Mouse (Mus musculus) kidney, embryonic 14.5 days (tissue): Measurements from ENCODE around the gene Dkk3. TPM values are rescaled to one million over a fixed set of nuclear protein-coding genes. Genes with fewer than 3 reads are reported as not detected.

Experiments
- ATAC-seq: fragments of 200-750 bp; cut with Nextera tagmentation; 2 replicates; pipeline ENCODE4 v1.8.0; 2017; ENCODE audit warnings: moderate number of reproducible peaks, mild to moderate bottlenecking, moderate TSS enrichment, moderate library complexity; ENCODE audit not compliant: low FRiP score, low TSS enrichment
- H3K27ac ChIP-seq: fragments of 300-500 bp; sonication (generic); 2 replicates; pipeline ENCODE4 v1.5.1; 2014; ENCODE audit warnings: low read depth, mild to moderate bottlenecking, low read length, moderate library complexity, mixed read lengths
- H3K27me3 ChIP-seq: fragments of 300-500 bp; sonication (generic); 2 replicates; pipeline ENCODE4 v1.6.1; 2014; ENCODE audit warnings: mild to moderate bottlenecking, low read length; ENCODE audit not compliant: control insufficient read depth, insufficient read depth
- H3K36me3 ChIP-seq: fragments of 300-500 bp; sonication (generic); 2 replicates; pipeline ENCODE4 v1.6.1; 2014; ENCODE audit warnings: low read length, mixed read lengths; ENCODE audit not compliant: control insufficient read depth, insufficient read depth
- H3K4me1 ChIP-seq: fragments of 300-500 bp; sonication (generic); 2 replicates; pipeline ENCODE4 v1.6.1; 2014; ENCODE audit warnings: low read length, mixed read lengths; ENCODE audit not compliant: control insufficient read depth, insufficient read depth
- H3K4me2 ChIP-seq: fragments of 300-500 bp; sonication (generic); replicated peaks from 2 replicates; pipeline ENCODE4 v1.6.1; 2014; ENCODE audit warnings: low read depth, mild to moderate bottlenecking, low read length
- H3K4me3 ChIP-seq: fragments of 300-500 bp; sonication (generic); 2 replicates; pipeline ENCODE4 v1.5.1; 2014; ENCODE audit warnings: mild to moderate bottlenecking, low read length
- H3K9ac ChIP-seq: fragments of 300-500 bp; sonication (generic); 2 replicates; pipeline ENCODE4 v1.6.1; 2014; ENCODE audit warnings: low read depth, mild to moderate bottlenecking, low read length, moderate library complexity
- H3K9me3 ChIP-seq: fragments of 300-500 bp; sonication (generic); 2 replicates; pipeline ENCODE4 v1.6.1; 2016; ENCODE audit warnings: low read length; ENCODE audit not compliant: control insufficient read depth
- WGBS: fragments of 180-500 bp; shearing (Covaris S2); extraction: QIAGEN DNeasy Blood & Tissue Kit; methylation state at CpG from one replicate; pipeline ENCODE4 v1.1.7; 2014; 5-methylcytosine and 5-hydroxymethylcytosine counted together
- polyA plus RNA-seq: library from polyadenylated mRNA; unstranded; fragments of >200 nt; fragmentation: Nextera tagmentation; extraction: Ambion mirVana; gene quantifications from 2 replicates; pipeline ENCODE4 v1.2.1, GENCODE M21; 2014

Gene Dkk3
- polyA plus RNA-seq, 1 experiment from 2014 or later = 14.9 TPM

- WGBS = 68% methylated on average over 2 of the region's 2 CpGs
- Histone ChIP-seq H3K9me3 (no peaks in the 10 kb centered on the region), H3K27ac (no peak overlapping the region), H3K4me1 (no peaks in the 10 kb centered on the region), H3K4me2 (no peak overlapping the region), H3K27me3 (no peaks in the 10 kb centered on the region), H3K4me3 (no peak overlapping the region), H3K9ac (no peak overlapping the region), H3K36me3 (peaks cover 71% of the 10 kb centered on the region)
- no peak for ATAC-seq
Observed at GRCm38 (mm10) chr7:112086186-112086585, 72.7 kb downstream of the Dkk3 start.

- 46% methylated on average over 4 of the region's 4 CpGs for WGBS
- H3K4me3 ChIP-seq = no peak overlapping the region
- no peak for ATAC-seq
- H3K9me3 ChIP-seq = no peaks in the 10 kb centered on the region
- no peak overlapping the region for H3K9ac ChIP-seq
- H3K27me3 ChIP-seq = no peaks in the 10 kb centered on the region
- no peak overlapping the region for H3K4me2 ChIP-seq
- H3K4me1 ChIP-seq = no peaks in the 10 kb centered on the region
- no peak overlapping the region for H3K27ac ChIP-seq
- H3K36me3 ChIP-seq = peaks cover 63% of the 10 kb centered on the region
Observed at GRCm38 (mm10) chr7:112085062-112085461, 73.8 kb downstream of the Dkk3 start.

GRCm38 (mm10) chr7:112084222-112084621, 74.6 kb downstream of the Dkk3 start:
- no peak overlapping the region for H3K4me3 ChIP-seq
- no peak for ATAC-seq
- WGBS = 85% methylated on average over 2 of the region's 2 CpGs
- no peaks in the 10 kb centered on the region for H3K27me3 ChIP-seq
- H3K9me3 ChIP-seq = no peaks in the 10 kb centered on the region
- no peak overlapping the region for H3K4me2 ChIP-seq
- H3K4me1 ChIP-seq = no peaks in the 10 kb centered on the region
- peaks cover 62% of the 10 kb centered on the region for H3K36me3 ChIP-seq
- H3K27ac ChIP-seq = no peak overlapping the region
- no peak overlapping the region for H3K9ac ChIP-seq

GRCm38 (mm10) chr7:112082636-112083035, 76.2 kb downstream of the Dkk3 start:
- no peak for ATAC-seq
- H3K4me1 ChIP-seq = no peaks in the 10 kb centered on the region
- no peak overlapping the region for H3K4me2 ChIP-seq
- WGBS = 85% methylated on average over 1 of the region's 1 CpGs
- no peak overlapping the region for H3K27ac ChIP-seq
- no peak overlapping the region for H3K9ac ChIP-seq
- peaks cover 58% of the 10 kb centered on the region for H3K36me3 ChIP-seq
- H3K4me3 ChIP-seq = no peak overlapping the region
- no peaks in the 10 kb centered on the region for H3K27me3 ChIP-seq
- H3K9me3 ChIP-seq = no peaks in the 10 kb centered on the region

- H3K9me3 ChIP-seq = no peaks in the 10 kb centered on the region
- no peak for ATAC-seq
- H3K4me3 ChIP-seq = no peak overlapping the region
- H3K27me3 ChIP-seq = no peaks in the 10 kb centered on the region
- H3K4me1 ChIP-seq = no peaks in the 10 kb centered on the region
- H3K36me3 ChIP-seq = peaks cover 39% of the 10 kb centered on the region
- WGBS = 88% methylated on average over 5 of the region's 5 CpGs
- no peak overlapping the region for H3K27ac ChIP-seq
- H3K9ac ChIP-seq = no peak overlapping the region
- no peak overlapping the region for H3K4me2 ChIP-seq
Observed at GRCm38 (mm10) chr7:112074868-112075267, 84.0 kb downstream of the Dkk3 start.

Other genes starting within 250 kb of the Dkk3 start
- gene Usp47, start 135.6 kb downstream of the Dkk3 start, polyA plus RNA-seq = 31.9 and 80.9 TPM in 2 replicates
- gene Mical2, start 66.8 kb upstream of the Dkk3 start, polyA plus RNA-seq = 5.0 and 7.7 TPM in 2 replicates